Mouse (Mus musculus): Measurements from ENCODE around the gene Psmd7. TPM values are rescaled to one million over a fixed set of nuclear protein-coding genes. Genes with fewer than 3 reads are reported as not detected.

Psmd7 gene
- polyA plus RNA-seq, 1 experiment from 2014 or later = 245 TPM

GRCm38 (mm10) chr8:107582136-107582535, 6.1 kb downstream of the Psmd7 start:
- no peak for ATAC-seq
- 94% methylated on average over 11 of the region's 11 CpGs for WGBS
- no peak overlapping the region for H3K4me2 ChIP-seq (ENCODE audit: low read length)
- H3K27me3 ChIP-seq (replicated peaks; ENCODE audit: control insufficient read depth, insufficient read depth, low read length) = no peaks in the 10 kb centered on the region
- H3K27ac ChIP-seq (ENCODE audit: low read depth, low read length) = no peak overlapping the region
- H3K4me3 ChIP-seq (ENCODE audit: low read length) = no peak overlapping the region
- no peak overlapping the region for H3K9ac ChIP-seq (ENCODE audit: low read depth, low read length)
- H3K36me3 ChIP-seq (ENCODE audit: control insufficient read depth, insufficient read depth, low read length) = peaks cover 59% of the 10 kb centered on the region
- H3K9me3 ChIP-seq (ENCODE audit: control insufficient read depth, low read length) = no peaks in the 10 kb centered on the region
- peaks cover 14% of the 10 kb centered on the region for H3K4me1 ChIP-seq (ENCODE audit: control insufficient read depth, insufficient read depth, low read depth, low read length)

DNA sequence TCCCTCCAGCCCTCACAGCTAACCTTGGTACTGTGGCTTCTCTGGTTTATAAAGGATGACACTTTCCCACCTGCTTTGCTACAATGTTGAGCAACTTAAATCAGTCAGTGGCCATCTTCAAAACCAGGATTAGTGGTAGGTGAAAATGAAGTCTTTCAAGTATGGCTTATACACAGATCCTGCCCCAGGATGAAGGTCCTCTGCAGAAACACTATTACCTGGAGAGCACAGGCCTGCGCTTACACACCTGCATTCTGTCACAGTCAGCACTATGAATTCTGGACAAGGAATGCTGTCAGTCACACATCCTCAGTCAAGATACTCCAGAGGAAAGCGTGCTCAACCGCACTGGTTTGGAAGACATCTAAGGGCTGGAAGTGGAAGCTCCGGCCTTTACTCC, 6.7 kb downstream of the Psmd7 start:
- Histone ChIP-seq H3K4me2 (ENCODE audit: low read length) (no peak overlapping the region), H3K36me3 (ENCODE audit: control insufficient read depth, insufficient read depth, low read length) (peaks cover 59% of the 10 kb centered on the region), H3K9ac (ENCODE audit: low read depth, low read length) (no peak overlapping the region), H3K9me3 (ENCODE audit: control insufficient read depth, low read length) (no peaks in the 10 kb centered on the region), H3K27ac (ENCODE audit: low read depth, low read length) (no peak overlapping the region), H3K4me1 (ENCODE audit: control insufficient read depth, insufficient read depth, low read depth, low read length) (peaks cover 8% of the 10 kb centered on the region), H3K27me3 (replicated peaks; ENCODE audit: control insufficient read depth, insufficient read depth, low read length) (no peaks in the 10 kb centered on the region), H3K4me3 (ENCODE audit: low read length) (no peak overlapping the region)
- WGBS = 96% methylated on average over 4 of the region's 4 CpGs
- ATAC-seq = no peak

- H3K4me2 ChIP-seq (ENCODE audit: low read length) = no peak overlapping the region
- no peak overlapping the region for H3K27ac ChIP-seq (ENCODE audit: low read depth, low read length)
- 96% methylated on average over 13 of the region's 13 CpGs for WGBS
- peaks cover 6% of the 10 kb centered on the region; the same call in 1 of the 2 replicates for H3K4me1 ChIP-seq (ENCODE audit: control insufficient read depth, insufficient read depth, low read depth, low read length)
- H3K9me3 ChIP-seq (ENCODE audit: control insufficient read depth, low read length) = no peaks in the 10 kb centered on the region
- no peaks in the 10 kb centered on the region for H3K27me3 ChIP-seq (replicated peaks; ENCODE audit: control insufficient read depth, insufficient read depth, low read length)
- H3K4me3 ChIP-seq (ENCODE audit: low read length) = no peak overlapping the region
- H3K9ac ChIP-seq (ENCODE audit: low read depth, low read length) = no peak overlapping the region
- no peak for ATAC-seq
- peaks cover 59% of the 10 kb centered on the region for H3K36me3 ChIP-seq (ENCODE audit: control insufficient read depth, insufficient read depth, low read length)
Observed at GRCm38 (mm10) chr8:107580879-107581278, 7.4 kb downstream of the Psmd7 start.

DNA sequence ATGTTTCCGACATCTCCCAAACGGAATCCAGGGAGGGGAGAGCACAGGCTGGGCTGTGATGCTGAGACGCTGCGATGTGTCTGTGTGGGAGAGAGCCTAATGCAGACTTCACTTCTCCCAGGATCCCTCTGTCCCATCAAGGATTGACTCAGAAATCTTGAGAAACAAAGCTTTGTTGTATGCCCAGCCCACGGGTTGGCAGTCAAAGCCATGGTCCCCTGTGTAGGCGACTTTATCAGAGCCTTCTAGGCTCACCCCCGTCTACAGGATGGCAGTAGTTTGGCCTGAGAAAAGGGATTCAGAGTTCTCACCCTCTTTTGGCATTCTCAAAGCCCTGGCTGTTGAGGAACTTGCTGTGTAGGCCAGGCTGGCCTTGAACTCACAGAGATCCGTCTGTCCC, 9.7 kb downstream of the Psmd7 start:
- H3K4me2 ChIP-seq (ENCODE audit: low read length) = no peak overlapping the region
- H3K36me3 ChIP-seq (ENCODE audit: control insufficient read depth, insufficient read depth, low read length) = peaks cover 45% of the 10 kb centered on the region
- H3K9ac ChIP-seq (ENCODE audit: low read depth, low read length) = no peak overlapping the region
- no peak for ATAC-seq
- no peak overlapping the region for H3K27ac ChIP-seq (ENCODE audit: low read depth, low read length)
- no peaks in the 10 kb centered on the region for H3K27me3 ChIP-seq (replicated peaks; ENCODE audit: control insufficient read depth, insufficient read depth, low read length)
- H3K9me3 ChIP-seq (ENCODE audit: control insufficient read depth, low read length) = no peaks in the 10 kb centered on the region
- no peak overlapping the region for H3K4me3 ChIP-seq (ENCODE audit: low read length)
- 87% methylated on average over 8 of the region's 8 CpGs for WGBS
- peaks cover 3% of the 10 kb centered on the region; the same call in 1 of the 2 replicates for H3K4me1 ChIP-seq (ENCODE audit: control insufficient read depth, insufficient read depth, low read depth, low read length)

DNA sequence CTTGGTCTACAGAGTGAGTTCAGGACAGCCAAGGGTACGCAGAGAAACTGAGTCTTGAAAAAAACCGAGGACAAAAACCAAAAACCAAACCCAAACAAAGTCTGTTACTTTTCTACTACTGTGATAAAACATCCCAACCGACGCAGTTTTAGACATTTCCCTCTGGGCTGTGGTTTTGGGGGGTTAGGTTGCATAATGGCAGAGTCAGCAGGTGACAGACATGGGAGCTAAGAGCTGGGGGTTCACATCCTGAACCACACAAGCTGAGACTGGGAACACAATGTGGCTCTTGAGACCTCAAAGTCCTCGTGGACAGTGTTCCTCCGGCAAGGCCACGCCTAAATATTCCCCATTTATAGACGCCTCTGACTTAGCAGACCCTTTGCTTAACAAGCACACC, 10.1 kb downstream of the Psmd7 start:
- ATAC-seq = no peak
- 93% methylated on average over 8 of the region's 8 CpGs for WGBS
- H3K9me3 ChIP-seq (ENCODE audit: control insufficient read depth, low read length) = no peaks in the 10 kb centered on the region
- H3K4me2 ChIP-seq (ENCODE audit: low read length) = no peak overlapping the region
- no peak overlapping the region for H3K27ac ChIP-seq (ENCODE audit: low read depth, low read length)
- no peak overlapping the region for H3K9ac ChIP-seq (ENCODE audit: low read depth, low read length)
- H3K4me3 ChIP-seq (ENCODE audit: low read length) = no peak overlapping the region
- peaks cover 41% of the 10 kb centered on the region for H3K36me3 ChIP-seq (ENCODE audit: control insufficient read depth, insufficient read depth, low read length)
- H3K27me3 ChIP-seq (replicated peaks; ENCODE audit: control insufficient read depth, insufficient read depth, low read length) = no peaks in the 10 kb centered on the region
- H3K4me1 ChIP-seq (ENCODE audit: control insufficient read depth, insufficient read depth, low read depth, low read length) = peaks cover 3% of the 10 kb centered on the region; the same call in 1 of the 2 replicates

GRCm38 (mm10) chr8:107577640-107578039, 10.6 kb downstream of the Psmd7 start:
- H3K4me2 ChIP-seq (ENCODE audit: low read length) = no peak overlapping the region
- H3K4me1 ChIP-seq (ENCODE audit: control insufficient read depth, insufficient read depth, low read depth, low read length) = peaks cover 3% of the 10 kb centered on the region; the same call in 1 of the 2 replicates
- no peak overlapping the region for H3K9ac ChIP-seq (ENCODE audit: low read depth, low read length)
- no peak overlapping the region for H3K4me3 ChIP-seq (ENCODE audit: low read length)
- no peaks in the 10 kb centered on the region for H3K27me3 ChIP-seq (replicated peaks; ENCODE audit: control insufficient read depth, insufficient read depth, low read length)
- H3K27ac ChIP-seq (ENCODE audit: low read depth, low read length) = no peak overlapping the region
- ATAC-seq = no peak
- 86% methylated on average over 4 of the region's 4 CpGs for WGBS
- no peaks in the 10 kb centered on the region for H3K9me3 ChIP-seq (ENCODE audit: control insufficient read depth, low read length)
- peaks cover 36% of the 10 kb centered on the region for H3K36me3 ChIP-seq (ENCODE audit: control insufficient read depth, insufficient read depth, low read length)

DNA sequence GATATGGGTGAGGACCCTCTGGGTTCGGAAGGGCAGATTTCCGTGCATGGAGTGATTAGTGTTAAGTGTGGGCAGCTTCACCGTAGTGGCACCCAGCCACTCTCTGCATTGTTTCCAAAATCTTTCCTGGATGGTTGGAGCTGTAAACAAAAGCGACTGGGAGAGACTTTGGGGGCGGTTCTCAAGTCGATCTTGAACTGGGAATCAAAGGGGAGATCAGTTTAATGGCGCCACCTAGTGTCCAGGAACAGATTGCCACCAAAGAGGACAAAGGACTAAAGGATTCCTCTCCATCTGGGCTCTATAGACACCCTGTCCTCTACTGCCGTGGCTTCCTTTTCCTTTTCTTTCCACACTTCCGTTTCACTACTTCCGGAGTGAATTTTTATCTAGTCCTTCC, 11.6 kb downstream of the Psmd7 start:
- Histone ChIP-seq H3K9ac (ENCODE audit: low read depth, low read length) (peak overlapping the region; percentile 31; the same call in 1 of the 2 replicates), H3K27me3 (replicated peaks; ENCODE audit: control insufficient read depth, insufficient read depth, low read length) (no peaks in the 10 kb centered on the region), H3K4me3 (ENCODE audit: low read length) (peak overlapping the region; percentile 1; the same call in 1 of the 2 replicates), H3K9me3 (ENCODE audit: control insufficient read depth, low read length) (no peaks in the 10 kb centered on the region), H3K36me3 (ENCODE audit: control insufficient read depth, insufficient read depth, low read length) (peaks cover 27% of the 10 kb centered on the region), H3K4me2 (ENCODE audit: low read length) (peak overlapping the region; percentile 48), H3K27ac (ENCODE audit: low read depth, low read length) (no peak overlapping the region), H3K4me1 (ENCODE audit: control insufficient read depth, insufficient read depth, low read depth, low read length) (peaks cover 3% of the 10 kb centered on the region; the same call in 1 of the 2 replicates)
- peak; percentile 85 for ATAC-seq
- 8% methylated on average over 10 of the region's 10 CpGs for WGBS

DNA sequence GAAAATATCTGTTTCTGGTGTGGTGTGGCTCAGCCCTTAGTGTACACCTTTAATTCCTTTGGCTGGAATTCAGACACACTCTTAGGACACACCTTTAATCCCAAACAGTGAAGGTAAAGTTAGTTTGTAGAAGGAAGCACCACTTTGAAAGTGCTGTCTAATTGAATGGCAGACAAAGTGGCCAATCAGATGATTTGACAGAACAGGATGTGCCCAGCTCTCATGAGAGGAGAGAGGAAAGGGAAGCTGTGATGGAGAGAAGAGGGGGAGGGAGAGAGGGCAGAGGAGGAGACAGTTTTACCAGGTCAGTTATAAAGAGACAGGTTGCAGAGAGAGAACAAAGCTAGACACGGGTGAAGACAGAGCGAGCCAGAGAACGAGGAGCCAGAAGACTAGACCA, 13.5 kb downstream of the Psmd7 start:
- ATAC-seq = no peak
- no peak overlapping the region for H3K4me2 ChIP-seq (ENCODE audit: low read length)
- H3K27ac ChIP-seq (ENCODE audit: low read depth, low read length) = no peak overlapping the region
- H3K4me3 ChIP-seq (ENCODE audit: low read length) = no peak overlapping the region
- 87% methylated on average over 3 of the region's 3 CpGs for WGBS
- peaks cover 7% of the 10 kb centered on the region for H3K36me3 ChIP-seq (ENCODE audit: control insufficient read depth, insufficient read depth, low read length)
- peaks cover 3% of the 10 kb centered on the region; the same call in 1 of the 2 replicates for H3K4me1 ChIP-seq (ENCODE audit: control insufficient read depth, insufficient read depth, low read depth, low read length)
- H3K9me3 ChIP-seq (ENCODE audit: control insufficient read depth, low read length) = no peaks in the 10 kb centered on the region
- no peaks in the 10 kb centered on the region for H3K27me3 ChIP-seq (replicated peaks; ENCODE audit: control insufficient read depth, insufficient read depth, low read length)
- H3K9ac ChIP-seq (ENCODE audit: low read depth, low read length) = no peak overlapping the region

- no peaks in the 10 kb centered on the region for H3K9me3 ChIP-seq (ENCODE audit: control insufficient read depth, low read length)
- H3K27ac ChIP-seq (ENCODE audit: low read depth, low read length) = no peak overlapping the region
- H3K4me1 ChIP-seq (ENCODE audit: control insufficient read depth, insufficient read depth, low read depth, low read length) = peaks cover 3% of the 10 kb centered on the region; the same call in 1 of the 2 replicates
- ATAC-seq = no peak
- H3K4me2 ChIP-seq (ENCODE audit: low read length) = no peak overlapping the region
- WGBS = 49% methylated on average over 4 of the region's 4 CpGs
- no peak overlapping the region for H3K4me3 ChIP-seq (ENCODE audit: low read length)
- H3K36me3 ChIP-seq (ENCODE audit: control insufficient read depth, insufficient read depth, low read length) = no peaks in the 10 kb centered on the region
- no peak overlapping the region for H3K9ac ChIP-seq (ENCODE audit: low read depth, low read length)
- no peaks in the 10 kb centered on the region for H3K27me3 ChIP-seq (replicated peaks; ENCODE audit: control insufficient read depth, insufficient read depth, low read length)
Observed at GRCm38 (mm10) chr8:107572497-107572896, 15.8 kb downstream of the Psmd7 start.

All from hindbrain, embryonic 16.5 days (tissue).